In genomic region chr9:56938374-56938773, GRCm38 (mm10) we compare ENCODE assay signal across 8 mouse cellular contexts. TPM values are rescaled to one million over a fixed set of nuclear protein-coding genes. Genes with fewer than 3 reads are reported as not detected.
DNase-seq lines count a peak whose midpoint lies in the region; ATAC-seq and TF ChIP-seq lines count a peak whose summit lies in the region.

No protein-coding gene starts in this region.

- H3K4me3 ChIP-seq in kidney, postnatal 0 days (replicated peaks; ENCODE audit: low read depth, low read length), result peak overlapping the region; percentile 73
- peak overlapping the region; percentile 89 for H3K4me3 ChIP-seq in midbrain, embryonic 13.5 days (replicated peaks)

- H3K9ac ChIP-seq in kidney, postnatal 0 days (ENCODE audit: low read depth, low read length), result peak overlapping the region; percentile 53
- H3K9ac ChIP-seq in midbrain, embryonic 13.5 days (replicated peaks), result peak overlapping the region; percentile 85

- no peaks in the 10 kb centered on the region for H3K27me3 ChIP-seq in kidney, postnatal 0 days (ENCODE audit: insufficient read depth, low read length)
- H3K27me3 ChIP-seq in midbrain, embryonic 13.5 days, result no peaks in the 10 kb centered on the region

- H3K9me3 ChIP-seq in kidney, postnatal 0 days (replicated peaks; ENCODE audit: low read length), result no peaks in the 10 kb centered on the region
- no peaks in the 10 kb centered on the region for H3K9me3 ChIP-seq in midbrain, embryonic 13.5 days

- H3K4me2 ChIP-seq in kidney, postnatal 0 days (ENCODE audit: low read length), result peak overlapping the region; percentile 82
- H3K4me2 ChIP-seq in midbrain, embryonic 13.5 days (replicated peaks), result peak overlapping the region; percentile 90

- under 1% methylated on average over 7 of the region's 7 CpGs for WGBS in kidney, postnatal 0 days
- 6% methylated on average over 7 of the region's 7 CpGs for WGBS in midbrain, embryonic 13.5 days

- no peak for TF ChIP-seq CTCF in kidney, postnatal 0 days (IDR thresholded peaks at IDR 0.05; ENCODE audit: low read depth)

- no peak for ATAC-seq in kidney, postnatal 0 days (replicated peaks; ENCODE audit: low FRiP score, low read depth)
- no peak for ATAC-seq in midbrain, embryonic 13.5 days

- DNase-seq in 3T3-L1 (ENCODE audit: low read depth, low spot score), result peak; percentile 77
- peak; percentile 38 for DNase-seq in Muller cell, postnatal 12 days (ENCODE audit: inconsistent ontology term)
- DNase-seq in heart, adult 9 months (ENCODE audit: low spot score in 2 of 2), result peak; percentile 68 to 84
- DNase-seq in kidney, postnatal 0 days (ENCODE audit: low spot score), result peak; percentile 84
- DNase-seq in cerebellum, adult 9-10 months, result no peak
- no peak for DNase-seq in right cerebral cortex, postnatal 36 days (ENCODE audit: low spot score in 2 of 2)
- no peak for DNase-seq in right cerebral cortex, postnatal 4 days

- peak overlapping the region; percentile 96 for H3K27ac ChIP-seq in kidney, postnatal 0 days
- H3K27ac ChIP-seq in midbrain, embryonic 13.5 days, result peak overlapping the region; percentile 86

- no peaks in the 10 kb centered on the region for H3K36me3 ChIP-seq in kidney, postnatal 0 days (ENCODE audit: insufficient read depth, low read length)
- no peaks in the 10 kb centered on the region; the same call in 1 of the 2 replicates for H3K36me3 ChIP-seq in midbrain, embryonic 13.5 days

- H3K4me1 ChIP-seq in kidney, postnatal 0 days (replicated peaks; ENCODE audit: insufficient read depth, low read length), result peaks cover 4% of the 10 kb centered on the region; the same call in 1 of the 2 replicates
- H3K4me1 ChIP-seq in midbrain, embryonic 13.5 days (replicated peaks), result peaks cover 25% of the 10 kb centered on the region

RNA-seq across cellular contexts. Expression of gene Imp3, which starts 1.1 kb away (rescaled TPM):
- 112 and 123 TPM in 2 replicates for polyA plus RNA-seq in kidney, postnatal 0 days (2015; fragmentation: Nextera tagmentation; extraction: Ambion mirVana)
- 69.4 and 73.3 TPM in 2 replicates for polyA plus RNA-seq in midbrain, embryonic 13.5 days (2015; fragmentation: Nextera tagmentation; extraction: Ambion mirVana)

RNA-seq across cellular contexts. Expression of gene Snx33, which starts 10.2 kb away (rescaled TPM):
- 8.4 and 8.5 TPM in 2 replicates for polyA plus RNA-seq in kidney, postnatal 0 days (2015; fragmentation: Nextera tagmentation; extraction: Ambion mirVana)
- polyA plus RNA-seq in midbrain, embryonic 13.5 days (2015; fragmentation: Nextera tagmentation; extraction: Ambion mirVana), result 2.8 and 3.1 TPM in 2 replicates

RNA-seq across cellular contexts. Expression of gene Snupn, which starts 12.3 kb away (rescaled TPM):
- 19.3 and 20.6 TPM in 2 replicates for polyA plus RNA-seq in kidney, postnatal 0 days (2015; fragmentation: Nextera tagmentation; extraction: Ambion mirVana)
- 27.8 and 30.5 TPM in 2 replicates for polyA plus RNA-seq in midbrain, embryonic 13.5 days (2015; fragmentation: Nextera tagmentation; extraction: Ambion mirVana)

RNA-seq across cellular contexts. Expression of gene Ptpn9, which starts 56.3 kb away (rescaled TPM):
- 23.6 and 27.5 TPM in 2 replicates for polyA plus RNA-seq in kidney, postnatal 0 days (2015; fragmentation: Nextera tagmentation; extraction: Ambion mirVana)
- polyA plus RNA-seq in midbrain, embryonic 13.5 days (2015; fragmentation: Nextera tagmentation; extraction: Ambion mirVana), result 21.7 and 23.4 TPM in 2 replicates

Comparison
In these comparisons a context has a peak if more than half of its experiments do, and no peak if none do; other contexts are left out.
1. DNase-seq: peak in 3T3-L1 (single experiment), Muller cell, postnatal 12 days (single experiment), heart, adult 9 months (2 of 2) and kidney, postnatal 0 days (single experiment); none in cerebellum, adult 9-10 months (single experiment), right cerebral cortex, postnatal 36 days (0 of 2) and right cerebral cortex, postnatal 4 days (single experiment).